Mouse (Mus musculus) intestine, postnatal 0 days (tissue): ENCODE measurements around the gene Tango6. TPM values are rescaled to one million over a fixed set of nuclear protein-coding genes. Genes with fewer than 3 reads are reported as not detected.

Experiments
- ATAC-seq: fragments of 200-750 bp; cut with Nextera tagmentation; 2 replicates; pipeline ENCODE4 v1.8.0; 2017; ENCODE audit warnings: mild to moderate bottlenecking, moderate TSS enrichment, moderate library complexity
- H3K27ac ChIP-seq: fragments of 300-500 bp; sonication (generic); 2 replicates; pipeline ENCODE4 v1.5.1; 2014; ENCODE audit warnings: mild to moderate bottlenecking, low read depth, low read length, moderate library complexity
- H3K27me3 ChIP-seq: fragments of 300-500 bp; sonication (generic); replicated peaks from 2 replicates; pipeline ENCODE4 v1.6.1; 2014; ENCODE audit warnings: low read length, mixed read lengths; ENCODE audit not compliant: control insufficient read depth, insufficient read depth
- H3K36me3 ChIP-seq: fragments of 300-500 bp; sonication (generic); 2 replicates; pipeline ENCODE4 v1.6.1; 2014; ENCODE audit warnings: mild to moderate bottlenecking, moderate library complexity; ENCODE audit not compliant: control insufficient read depth, insufficient read depth
- H3K4me1 ChIP-seq: fragments of 300-500 bp; sonication (generic); replicated peaks from 2 replicates; pipeline ENCODE4 v1.6.1; 2014; ENCODE audit warnings: antibody characterized with exemption, low read length, mixed read lengths; ENCODE audit not compliant: control insufficient read depth, insufficient read depth
- H3K4me2 ChIP-seq: fragments of 300-500 bp; sonication (generic); replicated peaks from 2 replicates; pipeline ENCODE4 v1.6.1; 2014; ENCODE audit warnings: low read depth, mild to moderate bottlenecking, moderate library complexity
- H3K4me3 ChIP-seq: fragments of 300-500 bp; sonication (generic); 2 replicates; pipeline ENCODE4 v1.5.1; 2014; ENCODE audit warnings: low read depth, low read length
- H3K9ac ChIP-seq: fragments of 300-500 bp; sonication (generic); 2 replicates; pipeline ENCODE4 v1.6.1; 2014; ENCODE audit warnings: mild to moderate bottlenecking, low read depth, low read length
- H3K9me3 ChIP-seq: fragments of 300-500 bp; sonication (generic); 2 replicates; pipeline ENCODE4 v1.6.1; 2016; ENCODE audit warnings: mixed run types; ENCODE audit not compliant: control insufficient read depth
- CTCF ChIP-seq: sonication (generic); IDR thresholded peaks from 2 replicates; pipeline ENCODE4 v1.5.1; 2016; ENCODE audit warnings: low read depth, mild to moderate bottlenecking, control low read depth, antibody characterized with exemption, moderate library complexity
- WGBS: fragments of 180-500 bp; shearing (Covaris S2); extraction: QIAGEN DNeasy Blood & Tissue Kit; methylation state at CpG from one replicate; pipeline ENCODE4 v1.1.7; 2014; 5-methylcytosine and 5-hydroxymethylcytosine counted together
- polyA plus RNA-seq: library from polyadenylated mRNA; unstranded; fragments of >200 nt; fragmentation: Nextera tagmentation; extraction: Ambion mirVana; gene quantifications from 2 replicates; pipeline ENCODE4 v1.2.1, GENCODE M21; 2015

Gene Tango6
- polyA plus RNA-seq, 1 experiment from 2014 or later: 1.7 TPM

- Histone ChIP-seq H3K4me1 (no peaks in the 10 kb centered on the region), H3K27me3 (no peaks in the 10 kb centered on the region), H3K4me2 (peak overlapping the region; percentile 21), H3K27ac (no peak overlapping the region; the same call in 1 of the 2 replicates), H3K9me3 (no peaks in the 10 kb centered on the region), H3K4me3 (no peak overlapping the region), H3K9ac (no peak overlapping the region), H3K36me3 (no peaks in the 10 kb centered on the region)
- TF ChIP-seq CTCF: no peak
- ATAC-seq: peak; percentile 59
- 42% methylated on average over 11 of the region's 11 CpGs for WGBS
Observed at GRCm38 (mm10) chr8:106839209-106840001, 156.5 kb downstream of the Tango6 start.

- no peak overlapping the region for H3K9ac ChIP-seq
- no peak overlapping the region for H3K4me3 ChIP-seq
- no peak overlapping the region for H3K4me2 ChIP-seq
- no peaks in the 10 kb centered on the region for H3K36me3 ChIP-seq
- no peaks in the 10 kb centered on the region for H3K9me3 ChIP-seq
- H3K27me3 ChIP-seq: no peaks in the 10 kb centered on the region
- no peaks in the 10 kb centered on the region for H3K4me1 ChIP-seq
- no peak for ATAC-seq
- WGBS: 78% methylated on average over 10 of the region's 10 CpGs
- no peak overlapping the region for H3K27ac ChIP-seq
- TF ChIP-seq CTCF: no peak
Observed at GRCm38 (mm10) chr8:106850034-106850433, 167.2 kb downstream of the Tango6 start.

DNA sequence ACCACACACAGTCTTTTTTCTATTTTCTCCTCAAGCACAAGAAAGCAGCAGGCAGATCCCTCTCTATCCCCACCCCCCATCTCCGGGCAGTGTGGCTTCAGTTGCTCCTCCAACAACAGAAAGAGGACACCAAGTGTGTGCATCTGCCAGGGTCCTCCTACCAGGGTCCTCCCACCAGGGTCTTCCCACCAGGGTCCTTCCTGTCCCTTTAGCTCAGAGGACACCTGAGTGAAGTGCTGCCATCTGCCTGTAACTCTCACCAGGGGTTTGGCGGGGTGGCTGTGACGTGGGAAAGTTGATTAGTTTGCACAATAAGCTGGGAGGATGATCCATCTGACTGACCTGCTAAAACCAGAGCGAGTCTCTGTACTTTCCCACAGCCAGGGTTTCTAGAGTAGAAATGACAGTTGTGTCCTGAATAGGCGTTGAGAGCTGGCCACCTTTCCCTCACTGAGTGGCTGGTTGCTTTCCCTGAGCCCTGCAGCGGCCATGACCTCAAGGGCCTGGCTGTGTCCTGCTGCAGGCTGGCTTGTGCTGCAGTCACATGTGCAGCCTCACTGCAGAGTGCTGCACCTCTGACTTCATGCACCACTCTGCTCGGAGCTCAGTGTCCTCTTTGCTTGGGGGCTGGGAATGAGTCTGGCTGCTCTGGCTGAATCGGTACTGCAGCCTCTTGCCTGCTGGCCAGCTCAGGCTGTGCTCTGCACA lies 171.8 kb downstream of the Tango6 start:
- Histone ChIP-seq H3K9ac (no peak overlapping the region), H3K27ac (no peak overlapping the region), H3K9me3 (no peaks in the 10 kb centered on the region), H3K4me3 (no peak overlapping the region), H3K36me3 (no peaks in the 10 kb centered on the region), H3K4me1 (no peaks in the 10 kb centered on the region), H3K27me3 (no peaks in the 10 kb centered on the region), H3K4me2 (no peak overlapping the region)
- ATAC-seq: no peak
- WGBS: 50% methylated on average over 8 of the region's 8 CpGs
- TF ChIP-seq CTCF: peak; percentile 23; the same call in 1 of the 2 replicates

DNA sequence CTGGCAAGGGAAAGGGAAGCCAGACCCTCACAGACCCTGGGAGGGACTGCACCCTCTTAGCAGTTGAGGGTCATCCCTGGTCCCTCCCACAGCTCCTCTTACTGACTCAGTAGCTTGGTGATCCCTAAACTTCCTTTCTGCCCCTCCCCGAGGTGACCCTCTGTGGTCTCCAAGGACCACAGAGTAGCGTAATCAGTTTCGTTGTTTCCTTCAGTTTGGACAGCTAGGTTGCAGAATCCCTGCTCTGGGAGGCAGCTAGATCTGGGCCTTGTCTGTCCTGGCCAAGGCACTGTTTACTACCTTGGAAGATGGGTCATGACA lies 172.3 kb downstream of the Tango6 start:
- H3K36me3 ChIP-seq: no peaks in the 10 kb centered on the region
- no peak overlapping the region for H3K27ac ChIP-seq
- ATAC-seq: no peak
- TF ChIP-seq CTCF: no peak
- H3K4me3 ChIP-seq: no peak overlapping the region
- no peaks in the 10 kb centered on the region for H3K4me1 ChIP-seq
- no peaks in the 10 kb centered on the region for H3K9me3 ChIP-seq
- H3K4me2 ChIP-seq: no peak overlapping the region
- H3K27me3 ChIP-seq: no peaks in the 10 kb centered on the region
- WGBS: 70% methylated on average over 3 of the region's 3 CpGs
- H3K9ac ChIP-seq: no peak overlapping the region

DNA sequence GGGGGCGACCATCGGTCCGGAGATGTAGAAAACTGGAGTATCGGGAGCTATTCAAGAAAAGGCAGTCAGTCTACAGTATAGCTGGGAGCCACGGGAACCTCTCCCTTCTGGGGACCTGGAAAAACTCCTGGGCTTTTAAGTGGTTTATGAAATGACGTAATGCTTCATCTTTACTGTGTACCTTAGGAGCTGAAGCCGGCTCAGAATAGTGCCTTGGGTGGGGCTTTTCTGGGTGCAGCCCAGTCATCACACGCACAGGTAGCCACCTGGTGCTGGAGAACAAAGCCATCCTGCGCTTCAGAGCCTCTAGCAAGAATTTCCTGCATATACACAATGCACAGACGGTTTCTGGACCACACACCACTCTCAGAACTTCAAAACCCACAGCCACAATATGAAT lies 180.0 kb downstream of the Tango6 start:
- Histone ChIP-seq H3K9ac (no peak overlapping the region), H3K27me3 (no peaks in the 10 kb centered on the region), H3K4me2 (no peak overlapping the region), H3K9me3 (no peaks in the 10 kb centered on the region), H3K27ac (no peak overlapping the region), H3K4me1 (no peaks in the 10 kb centered on the region), H3K4me3 (no peak overlapping the region), H3K36me3 (no peaks in the 10 kb centered on the region)
- WGBS: 69% methylated on average over 10 of the region's 10 CpGs
- ATAC-seq: no peak
- no peak for TF ChIP-seq CTCF

DNA sequence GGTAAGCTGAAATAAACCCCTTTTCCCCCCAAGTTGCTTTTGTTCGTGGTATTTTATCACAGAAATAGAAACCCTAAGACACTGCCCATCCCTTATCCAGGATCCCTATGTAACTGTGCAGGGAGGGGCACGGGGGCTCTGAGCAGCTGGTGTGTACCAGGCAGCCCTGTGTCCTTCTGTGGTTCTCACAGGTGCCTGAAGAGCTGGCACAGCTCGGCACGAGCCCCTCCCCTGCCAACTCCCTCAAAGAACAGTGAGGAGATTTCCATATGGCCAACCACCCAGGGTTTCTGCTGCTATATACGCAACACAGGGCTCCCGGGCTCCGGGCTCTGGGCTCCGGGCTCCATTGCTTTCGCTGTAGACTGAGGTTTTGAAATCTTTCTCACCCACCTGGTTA lies 182.5 kb downstream of the Tango6 start:
- Histone ChIP-seq H3K4me2 (no peak overlapping the region), H3K27ac (no peak overlapping the region), H3K36me3 (no peaks in the 10 kb centered on the region), H3K9me3 (no peaks in the 10 kb centered on the region), H3K9ac (no peak overlapping the region), H3K4me1 (no peaks in the 10 kb centered on the region), H3K4me3 (no peak overlapping the region), H3K27me3 (no peaks in the 10 kb centered on the region; the same call in 1 of the 2 replicates)
- WGBS: 83% methylated on average over 9 of the region's 9 CpGs
- TF ChIP-seq CTCF: no peak
- no peak for ATAC-seq
